Mouse (Mus musculus): ENCODE measurements around the gene Kcnip4.

GRCm38 (mm10) chr5:48518035-48518434 is 1006.7 kb downstream of the Kcnip4 start:
- TF ChIP-seq CTCF (IDR thresholded peaks at IDR 0.05; ENCODE audit: extremely low read depth, insufficient read depth, insufficient read length, insufficient replicate concordance) (no peak), POLR2A (IDR thresholded peaks at IDR 0.05; ENCODE audit: low read depth, low read length) (no peak)
